Mouse (Mus musculus): ENCODE measurements around the gene Vmn1r152. TPM values are rescaled to one million over a fixed set of nuclear protein-coding genes. Genes with fewer than 3 reads are reported as not detected.
"Not testable (repeated sequence)": the region's sequence is repeated elsewhere in the genome, so short reads cannot be mapped to it uniquely, and the experiment has no call there.

Vmn1r152 gene
- polyA plus RNA-seq (2015; fragmentation: Nextera tagmentation; extraction: Ambion mirVana) = not detected in 2 replicates

GRCm38 (mm10) chr7:22522667-22523066 lies at the start of gene Vmn1r152:
Gene Vmn1r152, plus strand, starts transcription at chr7:22522967.
- not testable (repeated sequence) for H3K4me2 ChIP-seq (replicated peaks); H3K36me3 ChIP-seq; H3K9ac ChIP-seq (replicated peaks); ATAC-seq; H3K9me3 ChIP-seq; H3K4me1 ChIP-seq (replicated peaks); H3K27ac ChIP-seq; H3K4me3 ChIP-seq (replicated peaks); H3K27me3 ChIP-seq
- WGBS = no CpG with 5 or more reads among the region's 3 CpGs

DNA sequence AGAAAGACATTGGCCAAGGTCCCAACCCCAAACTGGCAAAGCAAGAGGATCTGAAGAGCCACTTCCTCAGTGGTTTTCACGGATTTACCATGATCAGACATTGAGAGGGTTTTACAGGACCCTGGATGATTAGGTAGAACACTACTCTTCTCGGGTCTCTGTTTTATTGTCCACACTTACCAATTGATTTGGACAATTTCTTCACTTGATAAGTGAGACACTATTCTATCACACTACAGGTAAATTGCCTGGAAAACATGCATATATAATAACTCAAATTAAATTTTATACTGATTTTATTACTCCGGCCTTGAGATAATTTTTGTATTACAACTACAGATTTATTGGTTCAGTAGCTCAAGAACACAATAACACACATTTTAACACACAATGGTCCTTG lies 23.2 kb upstream of the Vmn1r152 start, which contains the start of gene Vmn1r151:
TSS of gene Vmn1r151 (minus strand) at position 101 of the 400 bp plus-strand sequence.
- H3K9ac ChIP-seq (replicated peaks); ATAC-seq; H3K27me3 ChIP-seq; H3K4me1 ChIP-seq (replicated peaks); H3K4me3 ChIP-seq (replicated peaks); H3K9me3 ChIP-seq; H3K36me3 ChIP-seq; H3K4me2 ChIP-seq (replicated peaks); H3K27ac ChIP-seq: not testable (repeated sequence)
- 35% methylated on average over 2 of the region's 3 CpGs for WGBS

DNA sequence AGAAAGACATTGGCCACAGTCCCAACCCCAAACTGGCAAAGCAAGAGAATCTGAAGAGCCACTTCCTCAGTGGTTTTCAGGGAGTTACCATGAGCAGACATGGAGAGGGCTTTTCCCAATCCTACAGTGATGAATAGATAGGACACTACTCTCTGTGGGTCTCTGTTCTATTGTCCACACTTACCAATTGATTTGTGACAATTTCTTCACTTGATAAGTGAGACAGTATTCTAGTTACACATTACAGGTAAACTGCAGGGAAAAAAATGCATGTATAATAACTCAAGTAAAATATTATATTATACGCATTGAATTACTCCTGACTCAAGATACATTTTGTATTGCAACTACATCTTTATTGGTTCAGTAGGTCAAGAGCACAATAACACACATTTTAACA lies 12.0 kb downstream of the Vmn1r152 start, which contains the start of gene Gm8677:
TSS of gene Gm8677 (minus strand) at position 101 of the 400 bp plus-strand sequence.
- not testable (repeated sequence) for H3K4me2 ChIP-seq (replicated peaks); ATAC-seq; H3K4me1 ChIP-seq (replicated peaks); H3K27me3 ChIP-seq; H3K9ac ChIP-seq (replicated peaks); H3K4me3 ChIP-seq (replicated peaks); H3K36me3 ChIP-seq; H3K9me3 ChIP-seq; H3K27ac ChIP-seq
- no CpG with 5 or more reads among the region's 1 CpGs for WGBS

GRCm38 (mm10) chr7:22565243-22565642 lies 42.5 kb downstream of the Vmn1r152 start, which contains the start of gene Gm4201:
Gene Gm4201, minus strand, starts transcription at chr7:22565343.
- not testable (repeated sequence) for H3K9ac ChIP-seq (replicated peaks); H3K9me3 ChIP-seq; H3K4me1 ChIP-seq (replicated peaks); H3K4me3 ChIP-seq (replicated peaks); H3K27ac ChIP-seq; H3K27me3 ChIP-seq; H3K4me2 ChIP-seq (replicated peaks); H3K36me3 ChIP-seq; ATAC-seq
- no CpG with 5 or more reads among the region's 3 CpGs for WGBS

Other genes starting within 250 kb of the Vmn1r152 start
- not detected in 2 replicates for gene Gm4187, start 193.2 kb upstream of the Vmn1r152 start, polyA plus RNA-seq (2015; fragmentation: Nextera tagmentation; extraction: Ambion mirVana)
- not detected in 2 replicates for gene Gm8660, start 151.9 kb upstream of the Vmn1r152 start, polyA plus RNA-seq (2015; fragmentation: Nextera tagmentation; extraction: Ambion mirVana)
- not detected in 2 replicates for gene Vmn1r148, start 109.4 kb upstream of the Vmn1r152 start, polyA plus RNA-seq (2015; fragmentation: Nextera tagmentation; extraction: Ambion mirVana)
- not detected in 2 replicates for gene Vmn1r149, start 84.7 kb upstream of the Vmn1r152 start, polyA plus RNA-seq (2015; fragmentation: Nextera tagmentation; extraction: Ambion mirVana)
- gene Gm10665, start 58.9 kb upstream of the Vmn1r152 start, polyA plus RNA-seq (2015; fragmentation: Nextera tagmentation; extraction: Ambion mirVana) = not detected in 2 replicates
- not detected in 2 replicates for gene Vmn1r151, start 23.3 kb upstream of the Vmn1r152 start, polyA plus RNA-seq (2015; fragmentation: Nextera tagmentation; extraction: Ambion mirVana)
- not detected in 2 replicates for gene Gm8677, start 11.9 kb downstream of the Vmn1r152 start, polyA plus RNA-seq (2015; fragmentation: Nextera tagmentation; extraction: Ambion mirVana)
- gene Gm4201, start 42.4 kb downstream of the Vmn1r152 start, polyA plus RNA-seq (2015; fragmentation: Nextera tagmentation; extraction: Ambion mirVana) = not detected in 2 replicates
- gene Gm4565, start 65.2 kb downstream of the Vmn1r152 start, polyA plus RNA-seq (2015; fragmentation: Nextera tagmentation; extraction: Ambion mirVana) = not detected in 2 replicates
- not detected in 2 replicates for gene Vmn1r155, start 135.1 kb downstream of the Vmn1r152 start, polyA plus RNA-seq (2015; fragmentation: Nextera tagmentation; extraction: Ambion mirVana)
- not detected in 2 replicates for gene Gm8693, start 169.3 kb downstream of the Vmn1r152 start, polyA plus RNA-seq (2015; fragmentation: Nextera tagmentation; extraction: Ambion mirVana)
- not detected in 2 replicates for gene Gm4567, start 196.7 kb downstream of the Vmn1r152 start, polyA plus RNA-seq (2015; fragmentation: Nextera tagmentation; extraction: Ambion mirVana)
- gene Vmn1r157, start 238.7 kb downstream of the Vmn1r152 start, polyA plus RNA-seq (2015; fragmentation: Nextera tagmentation; extraction: Ambion mirVana) = not detected in 2 replicates